Mouse (Mus musculus) heart, embryonic 14.5 days (tissue): Measurements from ENCODE around the gene Grin3b. TPM values are rescaled to one million over a fixed set of nuclear protein-coding genes. Genes with fewer than 3 reads are reported as not detected.

Experiments used
- ATAC-seq: fragments of 200-750 bp; cut with Nextera tagmentation; 2 replicates; pipeline ENCODE4 v1.8.0; 2017; ENCODE audit warnings: low read depth, moderate TSS enrichment; ENCODE audit not compliant: insufficient number of reproducible peaks, insufficient read depth, low FRiP score
- H3K27ac ChIP-seq, 2 experiments: fragments of 200-500 bp in 1 of 2; fragments of 300-500 bp in 1 of 2; sonication (generic) in 1 of 2; replicated peaks in 1 of 2; 2 replicates each; pipeline ENCODE4 v1.5.1; 2012 to 2014; ENCODE audit warnings: low read depth in 2 of 2, low read length in 2 of 2, control low read depth in 1 of 2, mild to moderate bottlenecking in 1 of 2, mixed read lengths in 1 of 2; ENCODE audit not compliant: control insufficient read depth in 1 of 2, insufficient read depth in 1 of 2
- H3K27me3 ChIP-seq: fragments of 300-500 bp; sonication (generic); 2 replicates; pipeline ENCODE4 v1.6.1; 2014; ENCODE audit warnings: mild to moderate bottlenecking, low read length, control low read depth; ENCODE audit not compliant: control insufficient read depth, insufficient read depth
- H3K36me3 ChIP-seq: fragments of 300-500 bp; sonication (generic); 2 replicates; pipeline ENCODE4 v1.6.1; 2014; ENCODE audit warnings: mild to moderate bottlenecking, control low read depth, low read length, mixed read lengths; ENCODE audit not compliant: control insufficient read depth, insufficient read depth
- H3K4me1 ChIP-seq, 2 experiments: fragments of 200-500 bp in 1 of 2; fragments of 300-500 bp in 1 of 2; sonication (generic) in 1 of 2; 2 replicates each; pipeline ENCODE4 v1.6.1; 2012 to 2014; ENCODE audit warnings: low read length in 2 of 2, control low read depth in 1 of 2, mixed read lengths in 1 of 2; ENCODE audit not compliant: control insufficient read depth in 2 of 2, insufficient read depth in 2 of 2
- H3K4me2 ChIP-seq: fragments of 300-500 bp; sonication (generic); 2 replicates; pipeline ENCODE4 v1.6.1; 2014; ENCODE audit warnings: mild to moderate bottlenecking, low read length
- H3K4me3 ChIP-seq, 2 experiments: fragments of 200-500 bp in 1 of 2; fragments of 300-500 bp in 1 of 2; sonication (generic) in 1 of 2; 2 replicates each; pipeline ENCODE4 v1.5.1; 2012 to 2014; ENCODE audit warnings: low read length in 2 of 2, mild to moderate bottlenecking in 2 of 2, control low read depth in 1 of 2, low read depth in 1 of 2, moderate library complexity in 1 of 2; ENCODE audit not compliant: control insufficient read depth in 1 of 2, insufficient read depth in 1 of 2
- H3K9ac ChIP-seq: fragments of 300-500 bp; sonication (generic); 2 replicates; pipeline ENCODE4 v1.6.1; 2014; ENCODE audit warnings: mild to moderate bottlenecking, low read length
- H3K9me3 ChIP-seq: fragments of 300-500 bp; sonication (generic); 2 replicates; pipeline ENCODE4 v1.6.1; 2016; ENCODE audit warnings: low read length, control low read depth; ENCODE audit not compliant: control insufficient read depth
- WGBS: fragments of 180-500 bp; shearing (Covaris S2); extraction: QIAGEN DNeasy Blood & Tissue Kit; methylation state at CpG from one replicate; pipeline ENCODE4 v1.1.7; 2014; 5-methylcytosine and 5-hydroxymethylcytosine counted together
- polyA plus RNA-seq: library from polyadenylated mRNA; unstranded; fragments of >200 nt; fragmentation: Nextera tagmentation; extraction: Ambion mirVana; gene quantifications from 2 replicates; pipeline ENCODE4 v1.2.1, GENCODE M21; 2014

Gene Grin3b
- polyA plus RNA-seq, 1 experiment from 2014 or later = 0.18 TPM

DNA sequence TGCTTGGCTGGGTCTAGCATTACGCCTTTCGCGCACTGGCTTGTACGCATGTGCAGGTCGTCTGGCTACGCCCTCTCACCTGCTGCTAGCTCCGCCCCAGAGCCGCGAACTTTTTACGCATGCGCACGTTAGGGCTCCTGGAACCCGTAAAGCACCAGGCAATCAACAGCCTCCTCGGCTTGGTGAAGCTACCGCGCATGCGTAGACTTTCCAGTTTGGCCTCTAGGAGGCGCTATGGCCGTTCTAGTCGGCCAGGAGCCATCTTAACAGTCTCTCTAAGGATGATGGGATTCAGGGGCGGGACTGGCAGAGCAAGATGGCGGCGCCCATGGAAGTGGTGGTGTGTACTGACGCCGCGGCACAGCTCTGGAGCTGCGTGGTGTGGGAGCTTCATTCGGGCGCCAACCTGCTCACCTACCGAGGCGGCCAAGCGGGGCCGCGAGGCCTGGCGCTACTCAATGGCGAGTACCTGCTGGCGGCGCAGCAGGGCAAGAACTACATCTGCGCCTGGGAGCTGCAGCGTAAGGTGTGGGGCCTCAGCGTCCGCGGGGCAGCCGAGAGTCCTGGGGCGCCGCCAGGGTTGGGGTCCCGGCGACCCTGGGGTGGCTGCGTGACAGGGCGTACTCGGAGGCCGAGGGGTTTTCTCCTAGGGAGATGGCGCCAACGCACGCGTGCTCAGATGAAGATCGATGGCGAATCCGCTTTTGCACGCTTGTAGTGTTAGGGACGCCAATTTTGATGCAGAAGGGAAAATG lies 10.5 kb upstream of the Grin3b start, which contains the start of gene Wdr18:
Gene Wdr18 (plus strand): TSS at position 306 of the 755 bp plus-strand sequence.
- peak within 1 kb of the TSS; percentile 90 for H3K4me2 ChIP-seq
- H3K27ac ChIP-seq = peak within 1 kb of the TSS; percentile 28 to 53; a peak in 3 of 4 replicates
- under 1% methylated on average over 61 of the region's 61 CpGs for WGBS
- no peaks in the 10 kb centered on the region for H3K9me3 ChIP-seq
- peaks cover 3 to 8% of the 10 kb centered on the region in 2 experiments for H3K4me1 ChIP-seq
- peak; percentile 89 for ATAC-seq
- peaks cover 41% of the 10 kb centered on the region for H3K36me3 ChIP-seq
- H3K4me3 ChIP-seq = peak within 1 kb of the TSS; percentile 89 to 92
- H3K27me3 ChIP-seq = no peaks in the 10 kb centered on the region
- H3K9ac ChIP-seq = peak within 1 kb of the TSS; percentile 86

- 15% methylated on average over 10 of the region's 10 CpGs for WGBS
- H3K4me3 ChIP-seq = peak overlapping the region; percentile 89 to 92
- H3K9ac ChIP-seq = peak overlapping the region; percentile 86
- ATAC-seq = no peak
- no peaks in the 10 kb centered on the region for H3K27me3 ChIP-seq
- H3K9me3 ChIP-seq = no peaks in the 10 kb centered on the region
- peaks cover 48% of the 10 kb centered on the region for H3K36me3 ChIP-seq
- peak overlapping the region; percentile 90 for H3K4me2 ChIP-seq
- peaks cover 3 to 8% of the 10 kb centered on the region in 2 experiments for H3K4me1 ChIP-seq
- no peak overlapping the region; a peak in 1 of 4 replicates for H3K27ac ChIP-seq
Observed at GRCm38 (mm10) chr10:79960671-79961294, 9.7 kb upstream of the Grin3b start.

DNA sequence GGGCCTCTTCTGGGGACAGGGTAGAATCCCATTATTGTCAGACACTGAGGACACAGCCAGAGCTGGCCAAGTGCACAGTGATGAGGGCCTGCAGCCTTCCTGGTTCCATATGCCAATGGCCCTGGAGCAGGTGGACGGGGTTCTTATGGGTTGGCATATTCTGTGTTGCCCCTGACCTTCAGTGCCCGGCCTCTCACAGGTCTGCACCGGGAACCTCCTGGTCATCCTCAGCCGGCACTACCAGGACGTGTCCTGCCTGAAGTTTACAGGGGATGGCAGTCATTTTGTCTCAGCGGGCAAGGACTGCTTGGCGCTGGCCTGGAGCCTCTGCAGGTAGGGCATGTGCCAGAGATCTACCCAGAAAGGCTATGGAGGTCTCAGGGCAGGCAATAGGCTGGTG lies 5.8 kb upstream of the Grin3b start:
- H3K27me3 ChIP-seq = no peaks in the 10 kb centered on the region; the same call in none of the 2 replicates
- H3K4me3 ChIP-seq = no peak overlapping the region
- peaks cover 74% of the 10 kb centered on the region for H3K36me3 ChIP-seq
- ATAC-seq = no peak
- no peak overlapping the region for H3K9ac ChIP-seq
- no peak overlapping the region for H3K27ac ChIP-seq
- H3K9me3 ChIP-seq = no peaks in the 10 kb centered on the region
- H3K4me1 ChIP-seq = peaks cover 3 to 8% of the 10 kb centered on the region in 2 experiments
- H3K4me2 ChIP-seq = no peak overlapping the region
- 95% methylated on average over 7 of the region's 7 CpGs for WGBS

GRCm38 (mm10) chr10:79965325-79965724 lies 5.2 kb upstream of the Grin3b start:
- Histone ChIP-seq H3K9ac (no peak overlapping the region), H3K27ac (no peak overlapping the region), H3K4me1 (peaks cover 3 to 8% of the 10 kb centered on the region in 2 experiments), H3K9me3 (no peaks in the 10 kb centered on the region), H3K27me3 (peaks cover under 1% of the 10 kb centered on the region), H3K36me3 (peaks cover 74% of the 10 kb centered on the region), H3K4me3 (no peak overlapping the region), H3K4me2 (no peak overlapping the region)
- ATAC-seq = no peak
- WGBS = 88% methylated on average over 5 of the region's 5 CpGs

DNA sequence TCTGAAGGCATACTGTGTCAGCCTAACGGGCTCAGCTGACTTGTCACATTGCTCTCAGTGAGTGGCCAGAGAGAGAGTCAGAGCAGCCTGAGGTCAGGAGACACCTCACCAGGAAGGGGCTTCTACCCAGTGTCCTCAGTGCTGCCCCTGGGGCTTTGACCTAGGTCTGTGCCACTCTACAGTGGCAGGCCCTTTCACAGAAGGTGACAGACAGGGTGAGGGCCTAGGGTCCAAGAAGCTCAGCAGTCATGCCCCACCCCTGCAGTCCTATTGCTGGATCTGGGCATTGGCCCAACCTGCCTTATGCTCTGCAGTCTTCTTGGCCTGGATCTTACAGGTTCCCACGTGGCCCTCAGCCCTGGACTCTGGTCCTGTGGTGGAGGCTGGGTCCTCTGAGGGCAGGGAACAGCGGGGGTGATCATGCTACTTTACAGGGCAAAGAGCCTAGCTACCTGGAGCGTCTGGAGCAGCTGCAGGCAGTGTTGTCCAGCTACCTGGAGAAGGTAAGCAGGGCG lies 3.6 kb upstream of the Grin3b start:
- no peak overlapping the region for H3K9ac ChIP-seq
- H3K4me3 ChIP-seq = no peak overlapping the region
- peaks cover 64% of the 10 kb centered on the region for H3K36me3 ChIP-seq
- no peak overlapping the region for H3K27ac ChIP-seq
- no peaks in the 10 kb centered on the region for H3K9me3 ChIP-seq
- H3K4me2 ChIP-seq = no peak overlapping the region
- H3K4me1 ChIP-seq = peaks cover 2 to 9% of the 10 kb centered on the region in 2 experiments; a peak in 2 of 4 replicates
- WGBS = 94% methylated on average over 5 of the region's 5 CpGs
- no peak; the same call in 1 of the 2 replicates for ATAC-seq
- H3K27me3 ChIP-seq = peaks cover 12% of the 10 kb centered on the region

DNA sequence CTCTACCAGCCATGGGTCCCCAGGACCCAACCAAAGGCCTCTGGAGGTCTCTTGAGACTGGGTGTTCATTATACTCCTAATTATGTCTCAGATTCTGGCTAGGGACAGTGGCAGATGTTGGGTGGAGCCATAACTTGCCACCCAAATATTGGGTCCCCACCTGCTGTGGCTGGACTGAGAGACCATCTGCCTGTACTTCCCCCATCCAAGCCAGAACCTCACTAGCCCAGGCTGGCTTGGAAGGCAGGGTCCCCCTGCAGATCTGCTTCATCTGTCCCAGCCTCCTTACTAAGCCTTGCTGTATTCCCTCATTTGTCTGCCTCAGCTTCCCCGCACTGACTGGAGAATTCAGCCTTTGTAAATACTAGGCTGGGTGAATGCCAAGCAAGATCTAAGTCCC lies 2.3 kb upstream of the Grin3b start:
- WGBS = 79% methylated on average over 1 of the region's 1 CpGs
- no peak overlapping the region for H3K4me2 ChIP-seq
- H3K36me3 ChIP-seq = peaks cover 51% of the 10 kb centered on the region
- no peak overlapping the region for H3K4me3 ChIP-seq
- H3K9ac ChIP-seq = no peak overlapping the region
- peaks cover 20% of the 10 kb centered on the region for H3K27me3 ChIP-seq
- peaks cover 2 to 12% of the 10 kb centered on the region in 2 experiments; a peak in 3 of 4 replicates for H3K4me1 ChIP-seq
- H3K9me3 ChIP-seq = no peaks in the 10 kb centered on the region
- no peak overlapping the region for H3K27ac ChIP-seq
- ATAC-seq = no peak

- Histone ChIP-seq H3K4me1 (peaks cover 2 to 12% of the 10 kb centered on the region in 2 experiments; a peak in 3 of 4 replicates), H3K4me3 (no peak overlapping the region), H3K9me3 (no peaks in the 10 kb centered on the region), H3K9ac (no peak overlapping the region), H3K27me3 (peaks cover 20% of the 10 kb centered on the region), H3K36me3 (peaks cover 42% of the 10 kb centered on the region), H3K4me2 (no peak overlapping the region), H3K27ac (no peak overlapping the region)
- ATAC-seq = no peak
- 21% methylated on average over 3 of the region's 3 CpGs for WGBS
Observed at GRCm38 (mm10) chr10:79969124-79969568, 1.4 kb upstream of the Grin3b start.
